Mouse (Mus musculus) lung, postnatal 0 days (tissue): Measurements from ENCODE around the gene Rxfp2. TPM values are rescaled to one million over a fixed set of nuclear protein-coding genes. Genes with fewer than 3 reads are reported as not detected.

Experiments used
- ATAC-seq: fragments of 200-750 bp; cut with Nextera tagmentation; 2 replicates; pipeline ENCODE4 v1.8.0; 2017; ENCODE audit warnings: moderate library complexity
- DNase-seq: peaks from one replicate; pipeline ENCODE4 v3.0.0-alpha.2; 2016; ENCODE audit warnings: low spot score
- H3K27ac ChIP-seq: fragments of 300-500 bp; sonication (generic); 2 replicates; pipeline ENCODE4 v1.5.1; 2014; ENCODE audit warnings: antibody characterized with exemption, mild to moderate bottlenecking, low read length, mixed read lengths
- H3K27me3 ChIP-seq: fragments of 300-500 bp; sonication (generic); replicated peaks from 2 replicates; pipeline ENCODE4 v1.6.1; 2014; ENCODE audit warnings: low read length, mixed read lengths; ENCODE audit not compliant: insufficient read depth
- H3K36me3 ChIP-seq: fragments of 300-500 bp; sonication (generic); 2 replicates; pipeline ENCODE4 v1.6.1; 2014; ENCODE audit warnings: low read length, mixed read lengths; ENCODE audit not compliant: insufficient read depth
- H3K4me1 ChIP-seq: fragments of 300-500 bp; sonication (generic); 2 replicates; pipeline ENCODE4 v1.6.1; 2014; ENCODE audit warnings: antibody characterized with exemption, low read depth, low read length, mixed read lengths; ENCODE audit not compliant: insufficient read depth
- H3K4me2 ChIP-seq: fragments of 300-500 bp; sonication (generic); replicated peaks from 2 replicates; pipeline ENCODE4 v1.6.1; 2014; ENCODE audit warnings: low read depth, mild to moderate bottlenecking, low read length, moderate library complexity, mixed read lengths
- H3K4me3 ChIP-seq: fragments of 300-500 bp; sonication (generic); 2 replicates; pipeline ENCODE4 v1.5.1; 2014; ENCODE audit warnings: low read depth, low read length
- H3K9ac ChIP-seq: fragments of 300-500 bp; sonication (generic); replicated peaks from 2 replicates; pipeline ENCODE4 v1.6.1; 2014; ENCODE audit warnings: low read depth, mild to moderate bottlenecking
- H3K9me3 ChIP-seq: fragments of 300-500 bp; sonication (generic); 2 replicates; pipeline ENCODE4 v1.6.1; 2016; ENCODE audit warnings: low read length, mixed read lengths
- CTCF ChIP-seq: IDR thresholded peaks from 2 replicates; pipeline ENCODE4 v1.5.1; 2016; ENCODE audit warnings: antibody characterized with exemption, mild to moderate bottlenecking
- EP300 ChIP-seq: IDR thresholded peaks from 2 replicates; pipeline ENCODE4 v1.6.1; 2016; ENCODE audit warnings: antibody characterized with exemption, mild to moderate bottlenecking, control low read depth
- WGBS: fragments of 180-500 bp; shearing (Covaris S2); extraction: QIAGEN DNeasy Blood & Tissue Kit; methylation state at CpG from one replicate; pipeline ENCODE4 v1.1.7; 2014; 5-methylcytosine and 5-hydroxymethylcytosine counted together
- polyA plus RNA-seq: library from polyadenylated mRNA; unstranded; fragments of >200 nt; fragmentation: Nextera tagmentation; extraction: Ambion mirVana; gene quantifications from 2 replicates; pipeline ENCODE4 v1.2.1, GENCODE M21; 2015

Gene Rxfp2
- polyA plus RNA-seq, 1 experiment from 2014 or later, result 0.58 TPM

DNA sequence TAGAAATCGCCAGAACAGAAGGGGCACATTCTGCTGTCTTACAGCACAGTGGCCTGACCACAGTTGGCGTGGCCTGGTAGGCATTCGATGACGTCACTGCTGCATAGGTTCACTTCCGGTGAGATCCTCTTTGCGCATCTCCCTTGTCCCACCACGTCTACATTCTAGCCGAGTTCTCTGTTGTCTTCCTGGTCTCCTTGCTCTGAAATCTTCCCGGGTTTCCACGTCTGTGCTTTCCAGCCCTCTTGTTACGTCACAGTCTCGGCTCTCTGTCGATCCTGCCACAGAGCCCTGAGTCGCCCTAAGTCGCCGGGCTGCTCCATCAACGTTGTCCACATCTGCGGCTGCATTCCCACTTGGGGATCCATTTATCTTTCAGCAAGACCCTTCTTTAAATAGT is 4.1 kb downstream of the Rxfp2 start:
- H3K36me3 ChIP-seq, result no peaks in the 10 kb centered on the region
- no peaks in the 10 kb centered on the region for H3K4me1 ChIP-seq
- TF ChIP-seq EP300 (no peak), CTCF (no peak)
- H3K4me3 ChIP-seq, result no peak overlapping the region
- H3K9ac ChIP-seq, result no peak overlapping the region
- DNase-seq (no peak), ATAC-seq (no peak)
- no peak overlapping the region for H3K4me2 ChIP-seq
- no peaks in the 10 kb centered on the region for H3K9me3 ChIP-seq
- no peak overlapping the region for H3K27ac ChIP-seq
- no peaks in the 10 kb centered on the region for H3K27me3 ChIP-seq
- whole genome bisulfite sequencing, result 72% methylated on average over 18 of the region's 18 CpGs

DNA sequence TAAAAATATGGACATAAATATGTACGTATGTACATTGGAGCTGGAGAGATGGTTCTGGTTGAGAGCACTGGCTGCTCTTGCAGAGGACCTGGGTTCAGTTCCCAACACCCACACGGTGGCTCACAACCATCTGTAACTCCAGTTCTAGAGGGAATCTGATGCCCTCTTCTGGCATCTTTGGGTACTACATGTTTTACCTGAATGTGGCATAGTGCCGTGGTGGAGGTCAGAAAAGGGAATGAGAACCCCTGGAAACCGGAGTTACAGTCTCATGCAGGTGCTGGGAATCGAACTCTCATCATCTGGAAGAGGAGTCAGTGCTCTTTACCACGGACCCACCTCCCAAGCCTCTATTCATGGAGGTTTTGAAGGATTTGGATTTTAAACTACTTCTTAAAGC is 5.0 kb downstream of the Rxfp2 start:
- H3K9ac ChIP-seq, result no peak overlapping the region
- no peaks in the 10 kb centered on the region for H3K9me3 ChIP-seq
- no peak overlapping the region for H3K4me2 ChIP-seq
- ATAC-seq, result no peak
- no peak overlapping the region for H3K4me3 ChIP-seq
- H3K36me3 ChIP-seq, result no peaks in the 10 kb centered on the region
- no peaks in the 10 kb centered on the region for H3K27me3 ChIP-seq
- H3K27ac ChIP-seq, result no peak overlapping the region
- 93% methylated on average over 6 of the region's 6 CpGs for WGBS
- DNase-seq, result no peak
- no peaks in the 10 kb centered on the region for H3K4me1 ChIP-seq
- TF ChIP-seq EP300 (no peak), CTCF (peak; percentile 25)

DNA sequence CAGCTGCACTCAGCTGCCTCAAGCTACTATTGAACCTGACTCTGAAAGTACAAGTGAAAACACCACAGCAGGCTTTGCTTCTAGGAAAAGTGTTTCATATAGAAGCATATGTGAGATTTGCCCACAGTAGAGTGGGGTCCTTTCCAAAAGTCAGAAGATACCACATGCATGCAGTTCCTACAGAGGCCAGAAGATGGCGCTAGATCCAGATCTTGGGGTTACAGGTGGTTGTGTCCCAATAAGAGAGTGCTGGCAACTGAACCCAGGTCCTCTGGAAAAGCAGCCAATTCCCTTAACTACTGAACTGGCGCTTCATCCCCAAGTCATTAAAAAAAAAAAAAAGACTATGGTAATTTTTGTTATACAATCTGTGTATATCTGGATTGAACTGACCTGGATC is 5.7 kb downstream of the Rxfp2 start:
- ATAC-seq (no peak), DNase-seq (no peak)
- WGBS, result 74% methylated on average over 2 of the region's 2 CpGs
- H3K27ac ChIP-seq, result no peak overlapping the region
- no peaks in the 10 kb centered on the region for H3K27me3 ChIP-seq
- H3K36me3 ChIP-seq, result no peaks in the 10 kb centered on the region
- no peaks in the 10 kb centered on the region for H3K9me3 ChIP-seq
- H3K4me3 ChIP-seq, result no peak overlapping the region
- no peak overlapping the region for H3K9ac ChIP-seq
- no peak overlapping the region for H3K4me2 ChIP-seq
- H3K4me1 ChIP-seq, result no peaks in the 10 kb centered on the region
- TF ChIP-seq EP300 (no peak), CTCF (peak; percentile 33)

DNA sequence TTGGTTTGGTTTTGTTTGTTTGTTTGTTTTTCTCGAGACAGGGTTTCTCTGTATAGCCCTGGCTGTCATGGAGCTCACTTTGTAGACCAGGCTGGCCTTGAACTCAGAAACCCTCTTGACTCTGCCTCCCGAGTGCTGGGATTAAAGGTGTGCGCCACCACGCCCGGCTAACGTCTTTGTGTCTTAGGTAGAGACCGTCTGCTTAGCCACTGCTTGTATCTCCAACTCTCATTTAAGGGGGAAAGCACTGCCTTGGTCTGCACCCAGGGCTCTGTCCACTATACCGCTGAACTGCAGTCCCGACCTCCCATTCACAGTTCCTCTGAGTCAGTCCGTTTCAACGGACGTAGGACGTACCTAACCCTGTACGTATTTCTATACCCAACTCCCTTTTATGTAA is 6.4 kb downstream of the Rxfp2 start:
- ATAC-seq, result no peak
- no peaks in the 10 kb centered on the region for H3K27me3 ChIP-seq
- H3K27ac ChIP-seq, result no peak overlapping the region
- H3K4me2 ChIP-seq, result no peak overlapping the region
- no peak overlapping the region for H3K4me3 ChIP-seq
- no peak for TF ChIP-seq EP300
- H3K9me3 ChIP-seq, result no peaks in the 10 kb centered on the region
- no peaks in the 10 kb centered on the region for H3K36me3 ChIP-seq
- 91% methylated on average over 14 of the region's 14 CpGs for WGBS
- no peak overlapping the region for H3K9ac ChIP-seq
- no peaks in the 10 kb centered on the region for H3K4me1 ChIP-seq
- DNase-seq, result no peak

DNA sequence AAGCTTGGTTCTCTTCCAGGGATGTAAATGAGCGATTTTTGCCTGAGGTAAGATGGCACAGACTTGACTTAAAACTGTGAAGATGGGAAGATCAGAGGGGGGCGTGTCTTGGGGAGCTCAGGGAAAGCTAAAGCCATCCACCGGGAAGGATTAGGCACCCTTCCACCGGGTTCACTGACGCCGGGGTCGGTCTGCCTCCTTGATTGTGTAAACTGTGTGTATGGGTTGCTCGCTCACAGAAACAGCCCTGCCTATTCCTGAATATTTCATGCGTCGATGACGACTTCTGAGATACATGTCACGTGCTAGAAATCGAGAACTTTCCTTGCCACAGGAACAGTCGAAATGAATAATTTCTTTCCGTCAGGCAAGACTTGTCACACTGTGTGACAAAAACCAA is 6.9 kb downstream of the Rxfp2 start:
- Histone ChIP-seq H3K4me2 (no peak overlapping the region), H3K36me3 (no peaks in the 10 kb centered on the region), H3K4me1 (no peaks in the 10 kb centered on the region), H3K9ac (no peak overlapping the region), H3K4me3 (no peak overlapping the region), H3K27ac (no peak overlapping the region), H3K27me3 (no peaks in the 10 kb centered on the region), H3K9me3 (no peaks in the 10 kb centered on the region)
- TF ChIP-seq EP300, result no peak
- TF ChIP-seq CTCF, result no peak
- DNase-seq, result no peak
- no peak for ATAC-seq
- 85% methylated on average over 15 of the region's 15 CpGs for WGBS

DNA sequence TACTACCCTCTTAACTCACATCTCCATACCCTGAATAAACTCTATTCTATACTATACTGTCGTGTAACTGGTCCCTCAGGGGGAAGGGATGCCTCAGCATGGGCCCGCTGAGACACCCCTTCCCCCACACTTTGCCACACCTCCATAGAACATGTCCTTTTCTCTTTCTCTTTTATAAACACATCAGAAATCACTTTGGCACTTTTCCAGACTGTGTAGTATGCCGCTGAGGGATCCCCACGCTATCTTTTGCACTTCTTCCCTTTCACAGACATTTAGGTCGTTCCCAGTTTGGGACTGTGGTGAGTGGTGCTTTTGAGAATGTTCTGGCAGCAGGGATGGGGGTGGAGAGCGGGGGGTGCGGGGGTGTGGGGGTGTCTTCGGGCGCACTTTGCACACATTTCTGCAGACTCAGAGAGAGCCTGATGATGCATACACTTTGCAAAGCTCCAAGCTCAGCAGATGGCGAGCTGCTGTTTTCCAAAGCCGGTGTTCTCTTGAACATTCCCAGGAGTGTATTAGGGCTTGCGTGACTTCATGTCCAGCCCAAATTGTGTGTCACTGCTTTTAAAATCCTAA is 8.1 kb downstream of the Rxfp2 start:
- ATAC-seq (no peak), DNase-seq (peak; percentile 8)
- Histone ChIP-seq H3K4me1 (no peaks in the 10 kb centered on the region), H3K4me2 (no peak overlapping the region), H3K4me3 (no peak overlapping the region), H3K9me3 (no peaks in the 10 kb centered on the region), H3K27me3 (no peaks in the 10 kb centered on the region), H3K36me3 (no peaks in the 10 kb centered on the region), H3K27ac (no peak overlapping the region), H3K9ac (no peak overlapping the region)
- no peak for TF ChIP-seq CTCF
- no peak for TF ChIP-seq EP300
- WGBS, result 68% methylated on average over 12 of the region's 12 CpGs

DNA sequence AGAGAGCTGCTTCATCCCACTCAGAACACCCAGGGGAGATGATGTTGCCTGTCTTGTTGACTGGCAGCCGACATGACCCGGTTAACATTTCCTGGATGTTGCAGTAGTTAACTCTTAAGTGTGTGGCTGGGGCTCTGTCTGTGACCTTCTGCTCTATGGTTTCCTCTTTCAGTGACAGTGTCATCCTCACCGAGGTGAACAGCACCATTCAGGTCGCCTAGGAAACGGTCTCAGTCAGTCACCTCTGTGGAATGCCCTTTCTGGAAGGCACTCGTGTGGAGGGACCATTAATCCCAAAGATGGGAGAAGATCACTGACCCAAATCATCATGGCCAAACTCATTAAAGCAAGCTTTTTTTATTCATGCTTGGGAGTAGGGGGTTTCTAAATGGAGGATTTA is 12.7 kb downstream of the Rxfp2 start:
- H3K4me1 ChIP-seq, result no peaks in the 10 kb centered on the region
- no peaks in the 10 kb centered on the region for H3K9me3 ChIP-seq
- no peak for TF ChIP-seq EP300
- TF ChIP-seq CTCF, result no peak
- H3K36me3 ChIP-seq, result no peaks in the 10 kb centered on the region
- H3K4me3 ChIP-seq, result no peak overlapping the region
- H3K27me3 ChIP-seq, result no peaks in the 10 kb centered on the region
- DNase-seq (no peak), ATAC-seq (no peak)
- no peak overlapping the region for H3K4me2 ChIP-seq
- no peak overlapping the region for H3K27ac ChIP-seq
- no peak overlapping the region for H3K9ac ChIP-seq
- WGBS, result 35% methylated on average over 6 of the region's 6 CpGs
